Mouse (Mus musculus) hindbrain, embryonic 15.5 days (tissue): ENCODE measurements around the gene Sik1. TPM values are rescaled to one million over a fixed set of nuclear protein-coding genes. Genes with fewer than 3 reads are reported as not detected.

Source experiments
- ATAC-seq: fragments of 200-750 bp; cut with Nextera tagmentation; 2 replicates; pipeline ENCODE4 v1.8.0; 2017; ENCODE audit warnings: low read depth, moderate number of reproducible peaks, moderate TSS enrichment; ENCODE audit not compliant: low FRiP score
- H3K27ac ChIP-seq: fragments of 300-500 bp; sonication (generic); replicated peaks from 2 replicates; pipeline ENCODE4 v1.5.1; 2015; ENCODE audit warnings: mild to moderate bottlenecking, inconsistent platforms
- H3K27me3 ChIP-seq: fragments of 300-500 bp; sonication (generic); 2 replicates; pipeline ENCODE4 v1.6.1; 2015; ENCODE audit warnings: control low read depth, inconsistent platforms
- H3K36me3 ChIP-seq: fragments of 300-500 bp; sonication (generic); 2 replicates; pipeline ENCODE4 v1.6.1; 2015; ENCODE audit warnings: control low read depth, inconsistent platforms
- H3K4me1 ChIP-seq: fragments of 300-500 bp; sonication (generic); replicated peaks from 2 replicates; pipeline ENCODE4 v1.6.1; 2015; ENCODE audit warnings: control low read depth, inconsistent platforms
- H3K4me2 ChIP-seq: fragments of 300-500 bp; sonication (generic); 2 replicates; pipeline ENCODE4 v1.6.1; 2015; ENCODE audit warnings: moderate library complexity, mild to moderate bottlenecking, inconsistent platforms
- H3K4me3 ChIP-seq: fragments of 300-500 bp; sonication (generic); 2 replicates; pipeline ENCODE4 v1.5.1; 2015; ENCODE audit warnings: mild to moderate bottlenecking, inconsistent platforms
- H3K9ac ChIP-seq: fragments of 300-500 bp; sonication (generic); 2 replicates; pipeline ENCODE4 v1.6.1; 2015; ENCODE audit warnings: inconsistent platforms
- H3K9me3 ChIP-seq: fragments of 300-500 bp; sonication (generic); 2 replicates; pipeline ENCODE4 v1.6.1; 2016; ENCODE audit warnings: control low read depth, inconsistent platforms
- WGBS: fragments of 180-500 bp; shearing (Covaris S2); methylation state at CpG from one replicate; pipeline ENCODE4 v1.1.7; 2015; 5-methylcytosine and 5-hydroxymethylcytosine counted together
- polyA plus RNA-seq: library from polyadenylated mRNA; unstranded; fragments of >200 nt; fragmentation: Nextera tagmentation; extraction: Ambion mirVana; gene quantifications from 2 replicates; pipeline ENCODE4 v1.2.1, GENCODE M21; 2015

Sik1 gene
- polyA plus RNA-seq, 1 experiment from 2014 or later = 20.3 TPM

- no peak for ATAC-seq
- WGBS = 53% methylated on average over 3 of the region's 3 CpGs
- no peak overlapping the region for H3K4me2 ChIP-seq
- no peaks in the 10 kb centered on the region for H3K36me3 ChIP-seq
- no peak overlapping the region for H3K4me3 ChIP-seq
- no peak overlapping the region for H3K27ac ChIP-seq
- peaks cover 20% of the 10 kb centered on the region for H3K4me1 ChIP-seq
- H3K27me3 ChIP-seq = no peaks in the 10 kb centered on the region
- H3K9me3 ChIP-seq = no peaks in the 10 kb centered on the region
- no peak overlapping the region for H3K9ac ChIP-seq
These were observed 49.1 kb downstream of the Sik1 start for GRCm38 (mm10) chr17:31806496-31806895.

GRCm38 (mm10) chr17:31806025-31806424 is 49.6 kb downstream of the Sik1 start:
- Histone ChIP-seq H3K4me2 (no peak overlapping the region), H3K27ac (no peak overlapping the region), H3K4me1 (peaks cover 20% of the 10 kb centered on the region)

GRCm38 (mm10) chr17:31805585-31805984 is 50.0 kb downstream of the Sik1 start:
- no peak overlapping the region for H3K4me3 ChIP-seq
- H3K9me3 ChIP-seq = no peaks in the 10 kb centered on the region
- H3K9ac ChIP-seq = no peak overlapping the region
- peaks cover 19% of the 10 kb centered on the region for H3K4me1 ChIP-seq
- no peaks in the 10 kb centered on the region for H3K36me3 ChIP-seq
- 80% methylated on average over 4 of the region's 4 CpGs for WGBS
- H3K4me2 ChIP-seq = no peak overlapping the region
- no peak overlapping the region for H3K27ac ChIP-seq
- ATAC-seq = no peak
- H3K27me3 ChIP-seq = no peaks in the 10 kb centered on the region

More at GRCm38 (mm10) chr17:31806025-31806424, 49.6 kb downstream of the Sik1 start:
- no peak for ATAC-seq
- WGBS = 21% methylated on average over 8 of the region's 8 CpGs
- Histone ChIP-seq H3K36me3 (no peaks in the 10 kb centered on the region), H3K9ac (no peak overlapping the region), H3K9me3 (no peaks in the 10 kb centered on the region), H3K27me3 (no peaks in the 10 kb centered on the region), H3K4me3 (no peak overlapping the region)

GRCm38 (mm10) chr17:31802272-31803017 is 53.2 kb downstream of the Sik1 start:
- H3K36me3 ChIP-seq = no peaks in the 10 kb centered on the region
- 0 out of 2 replicates have a peak, but pooled peaks cover 4% of the 10 kb centered on the region for H3K4me1 ChIP-seq
- H3K9ac ChIP-seq = no peak overlapping the region
- H3K27ac ChIP-seq = no peak overlapping the region
- H3K9me3 ChIP-seq = no peaks in the 10 kb centered on the region
- no peak overlapping the region for H3K4me3 ChIP-seq
- H3K4me2 ChIP-seq = no peak overlapping the region
- 59% methylated on average over 7 of the region's 7 CpGs for WGBS
- no peak for ATAC-seq
- H3K27me3 ChIP-seq = no peaks in the 10 kb centered on the region

GRCm38 (mm10) chr17:31800852-31801363 is 54.7 kb downstream of the Sik1 start:
- H3K4me2 ChIP-seq = no peak overlapping the region
- 0 out of 2 replicates have a peak, but pooled peaks cover under 1% of the 10 kb centered on the region for H3K4me1 ChIP-seq
- no peak overlapping the region for H3K27ac ChIP-seq
- H3K4me3 ChIP-seq = no peak overlapping the region
- no peaks in the 10 kb centered on the region for H3K27me3 ChIP-seq
- H3K9me3 ChIP-seq = no peaks in the 10 kb centered on the region
- H3K36me3 ChIP-seq = no peaks in the 10 kb centered on the region
- no peak for ATAC-seq
- 97% methylated on average over 7 of the region's 7 CpGs for WGBS
- no peak overlapping the region for H3K9ac ChIP-seq

- 80% methylated on average over 4 of the region's 4 CpGs for WGBS
These were observed 59.7 kb downstream of the Sik1 start for GRCm38 (mm10) chr17:31795893-31796292.

More at GRCm38 (mm10) chr17:31795893-31796292, 59.7 kb downstream of the Sik1 start:
- Histone ChIP-seq H3K9me3 (no peaks in the 10 kb centered on the region), H3K36me3 (no peaks in the 10 kb centered on the region), H3K4me2 (no peak overlapping the region), H3K27ac (no peak overlapping the region), H3K27me3 (no peaks in the 10 kb centered on the region), H3K4me3 (no peak overlapping the region), H3K9ac (no peak overlapping the region), H3K4me1 (peaks cover 9% of the 10 kb centered on the region)
- no peak for ATAC-seq

Other genes starting within 250 kb of the Sik1 start
- 8.9 TPM in 2 replicates for gene Cbs, start 218.6 kb downstream of the Sik1 start, polyA plus RNA-seq
- 196 and 202 TPM in 2 replicates for gene U2af1, start 196.9 kb downstream of the Sik1 start, polyA plus RNA-seq
- gene Cryaa, start 178.0 kb downstream of the Sik1 start, polyA plus RNA-seq = 0.49 and 0.50 TPM in 2 replicates
- gene Rrp1b, start 180.3 kb upstream of the Sik1 start, polyA plus RNA-seq = 35.1 and 36.3 TPM in 2 replicates
- gene Hsf2bp, start 180.5 kb upstream of the Sik1 start, polyA plus RNA-seq = 0.48 and 0.49 TPM in 2 replicates